Mouse (Mus musculus): Measurements from ENCODE around the gene Ap5z1.
A peak's percentile ranks its signal among the peaks of the same experiment; 100 is the strongest.

The Ap5z1 gene

DNA sequence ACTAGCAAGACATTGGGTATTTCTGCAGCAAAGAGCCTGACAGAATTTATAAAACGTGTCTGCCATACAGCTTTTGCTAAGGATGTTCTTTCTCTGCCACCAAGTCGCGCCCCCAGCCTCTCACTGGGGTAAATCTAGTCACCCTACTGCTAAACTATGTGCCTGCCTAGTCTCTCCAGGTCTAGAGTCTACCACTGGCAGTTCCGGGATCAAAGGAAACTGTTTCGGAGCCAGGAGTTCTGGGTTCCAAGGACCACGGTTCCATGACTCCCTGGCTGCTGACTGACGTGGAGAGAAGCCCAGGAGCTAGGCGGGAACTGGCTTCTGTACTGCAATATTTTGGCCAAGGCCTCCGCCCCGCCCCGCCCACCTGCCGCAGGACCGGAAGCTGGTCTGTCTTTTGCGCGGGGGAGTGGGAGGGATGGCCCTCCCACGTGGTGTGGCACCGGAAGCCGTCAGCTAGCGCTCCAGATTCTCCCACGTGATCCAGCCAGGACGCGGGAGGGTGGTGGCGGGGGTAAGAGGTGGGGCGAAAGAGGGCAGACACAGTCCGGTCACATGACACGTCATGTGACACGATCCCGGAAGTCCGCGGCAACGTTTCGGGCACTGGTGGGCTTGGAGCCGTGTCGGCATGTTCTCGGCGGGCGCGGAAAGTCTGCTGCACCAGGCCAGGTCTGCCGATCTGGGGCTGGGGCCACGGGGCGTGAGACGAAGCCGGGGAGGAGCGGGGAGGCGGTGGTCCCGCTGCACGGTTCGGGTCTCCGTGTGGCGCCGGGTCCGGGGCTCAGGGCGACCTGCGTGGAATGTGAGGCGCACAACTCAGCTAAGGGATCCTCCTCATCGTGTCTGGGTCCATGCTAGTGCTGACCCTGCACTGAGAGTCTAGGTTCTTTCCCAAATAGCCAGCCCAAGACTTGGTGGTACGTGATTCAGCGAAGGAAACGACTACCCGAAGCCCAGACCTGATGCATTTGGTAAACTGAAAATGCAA lies at the start of gene Ap5z1:
Ap5z1 (plus strand) TSS at position 484 of the 994 bp plus-strand sequence.
- peak; percentile 94 for DNase-seq (ENCODE audit: low read depth, low spot score)

GRCm38 (mm10) chr5:142415401-142415800 lies 48.3 kb upstream of the Ap5z1 start:
- DNase-seq (ENCODE audit: low read depth, low spot score): no peak

- no peak for DNase-seq (ENCODE audit: low read depth, low spot score)
Observed at GRCm38 (mm10) chr5:142416070-142416775, 47.5 kb upstream of the Ap5z1 start.

DNA sequence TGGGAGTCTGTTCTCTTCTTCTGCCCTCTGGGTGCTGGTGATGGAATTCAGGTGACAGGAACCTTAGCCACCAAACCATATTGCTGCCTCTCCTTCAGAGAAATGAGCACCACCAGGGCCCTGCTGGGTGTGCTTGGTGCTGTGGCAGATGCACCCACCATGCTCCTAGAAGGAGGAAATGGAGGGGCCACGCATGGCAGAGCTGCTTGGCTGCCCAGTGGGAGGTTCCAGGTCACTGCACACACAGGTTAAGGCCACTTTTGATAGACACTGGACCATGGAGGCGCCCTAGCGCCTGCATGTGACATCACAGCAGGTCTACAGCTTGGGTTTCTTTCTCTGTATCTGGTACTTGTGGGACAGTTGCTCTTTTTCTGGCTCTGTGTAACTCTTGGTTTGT lies 46.6 kb upstream of the Ap5z1 start:
- no peak for DNase-seq (ENCODE audit: low read depth, low spot score)

- DNase-seq (ENCODE audit: low read depth, low spot score): no peak
Observed at GRCm38 (mm10) chr5:142417876-142418275, 45.9 kb upstream of the Ap5z1 start.

GRCm38 (mm10) chr5:142418419-142418818 lies 45.3 kb upstream of the Ap5z1 start:
- no peak for DNase-seq (ENCODE audit: low read depth, low spot score)

- no peak for DNase-seq (ENCODE audit: low read depth, low spot score)
Observed at GRCm38 (mm10) chr5:142420317-142420716, 43.4 kb upstream of the Ap5z1 start.

GRCm38 (mm10) chr5:142420920-142421319 lies 42.8 kb upstream of the Ap5z1 start:
- DNase-seq (ENCODE audit: low read depth, low spot score): no peak

- no peak for DNase-seq (ENCODE audit: low read depth, low spot score)
Observed at GRCm38 (mm10) chr5:142421886-142422285, 41.9 kb upstream of the Ap5z1 start.

DNA sequence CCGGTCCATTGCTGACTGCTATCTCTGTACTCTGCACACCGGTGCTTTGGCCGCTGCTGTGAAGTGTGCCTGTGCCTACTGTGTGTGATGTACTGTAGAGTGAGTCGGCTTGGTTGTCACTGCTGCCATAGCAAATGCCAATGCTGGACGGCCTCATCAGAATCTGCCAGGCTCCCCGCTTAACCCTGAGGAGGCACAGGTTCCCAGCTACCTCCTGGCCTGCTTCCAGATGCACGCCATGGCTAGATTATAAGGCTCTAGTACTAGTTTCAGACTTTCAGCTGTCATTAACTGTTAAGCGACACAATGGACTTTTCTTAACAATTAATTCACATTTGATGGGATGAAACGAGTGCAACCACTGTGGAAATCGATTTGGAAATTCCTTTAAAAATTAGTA lies 40.6 kb upstream of the Ap5z1 start:
- DNase-seq (ENCODE audit: low read depth, low spot score): no peak

DNA sequence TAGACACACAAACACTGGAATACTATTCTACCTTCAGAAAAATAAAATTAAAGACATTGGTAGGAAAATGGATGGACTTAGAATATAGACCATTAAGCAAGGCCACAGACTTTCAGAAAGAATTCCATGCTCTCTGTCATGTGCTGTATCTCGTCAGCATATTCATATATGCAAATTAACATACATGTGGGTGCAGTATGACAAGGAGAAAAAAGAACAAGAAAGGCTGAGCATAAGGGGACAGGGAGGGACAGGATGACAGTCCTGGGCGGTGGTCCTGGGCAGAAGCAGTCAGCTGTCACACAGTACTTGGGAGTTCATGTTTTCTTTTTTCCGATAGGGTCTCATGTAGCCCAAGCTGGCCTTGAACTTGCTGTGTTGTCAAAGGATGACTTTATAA lies 40.0 kb upstream of the Ap5z1 start:
- no peak for DNase-seq (ENCODE audit: low read depth, low spot score)

DNA sequence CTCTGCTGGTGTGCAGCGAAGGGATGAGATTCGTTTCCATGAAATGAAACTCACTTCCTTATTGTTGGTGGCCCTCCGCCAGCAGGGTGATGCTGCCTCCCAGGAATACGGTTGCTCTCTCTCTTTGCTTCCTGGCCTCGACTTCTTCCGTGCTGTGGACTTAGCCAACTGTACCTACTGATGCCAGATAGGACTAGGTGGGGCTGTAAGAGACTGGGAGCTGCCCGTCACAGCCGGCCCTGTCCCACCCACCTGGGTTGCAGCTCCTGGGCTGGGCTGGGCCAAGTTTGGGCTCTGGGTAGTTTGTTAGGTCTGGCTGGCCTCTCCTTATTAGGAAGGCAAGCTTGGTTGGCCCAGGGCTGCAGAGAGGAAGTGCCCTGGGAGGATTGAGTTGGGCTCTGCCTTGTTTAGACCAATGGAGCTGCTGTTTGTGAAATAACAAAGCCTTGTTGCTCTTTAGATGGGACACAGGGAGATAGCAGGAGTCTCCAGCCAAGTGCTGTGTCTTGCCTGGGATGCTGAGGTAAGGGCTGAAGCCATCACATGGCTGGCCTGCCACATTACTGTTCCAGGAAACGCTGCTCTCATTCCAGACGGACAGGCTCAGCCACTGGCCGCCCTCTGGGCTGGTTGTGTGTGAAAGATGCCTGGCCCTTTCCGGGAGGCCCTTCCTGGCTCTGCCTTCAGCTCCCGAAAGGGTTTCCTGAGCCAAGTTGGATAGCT lies 39.0 kb upstream of the Ap5z1 start:
- no peak for DNase-seq (ENCODE audit: low read depth, low spot score)

DNA sequence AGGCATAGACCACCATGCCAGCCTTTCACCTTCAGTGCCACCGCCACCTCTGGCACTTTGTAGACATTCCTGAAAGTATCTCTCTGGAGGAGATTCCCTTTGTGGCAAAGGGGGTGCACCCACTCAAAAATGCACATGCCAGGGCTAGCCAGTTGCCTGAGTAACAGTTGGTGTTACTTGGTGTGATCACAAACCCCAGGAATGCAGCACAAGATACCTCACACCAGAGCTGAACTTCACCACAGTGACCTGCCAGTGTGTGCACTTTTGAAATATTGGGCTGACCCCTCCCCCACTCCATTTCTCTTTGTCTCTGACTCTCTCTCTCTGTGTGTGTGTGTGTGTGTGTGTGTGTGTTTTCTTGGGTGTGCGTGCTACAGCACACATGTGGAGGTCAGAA lies 37.3 kb upstream of the Ap5z1 start:
- DNase-seq (ENCODE audit: low read depth, low spot score): no peak

DNA sequence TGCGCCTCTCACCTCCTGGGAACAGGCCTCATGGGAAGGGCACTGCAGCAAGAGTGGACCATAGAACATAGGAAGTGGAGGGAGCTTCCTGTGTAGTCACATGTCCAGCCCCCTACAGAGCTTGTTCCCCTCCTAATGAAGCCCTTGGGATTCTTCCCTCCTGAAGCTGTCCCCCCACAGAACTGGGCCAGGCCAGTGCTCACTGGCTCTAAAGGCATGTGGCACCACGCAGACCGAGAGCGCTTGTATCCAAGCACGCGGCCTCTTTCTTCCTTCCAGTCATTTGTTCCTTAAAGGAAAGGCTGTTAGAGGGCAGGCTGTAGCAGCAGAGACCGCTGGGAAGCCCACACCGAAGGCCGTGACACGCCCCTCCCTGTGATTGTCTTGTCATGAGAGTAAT lies 35.9 kb upstream of the Ap5z1 start:
- DNase-seq (ENCODE audit: low read depth, low spot score): no peak

GRCm38 (mm10) chr5:142428691-142429090 lies 35.1 kb upstream of the Ap5z1 start:
- DNase-seq (ENCODE audit: low read depth, low spot score): no peak

GRCm38 (mm10) chr5:142431029-142431428 lies 32.7 kb upstream of the Ap5z1 start:
- DNase-seq (ENCODE audit: low read depth, low spot score): no peak

DNA sequence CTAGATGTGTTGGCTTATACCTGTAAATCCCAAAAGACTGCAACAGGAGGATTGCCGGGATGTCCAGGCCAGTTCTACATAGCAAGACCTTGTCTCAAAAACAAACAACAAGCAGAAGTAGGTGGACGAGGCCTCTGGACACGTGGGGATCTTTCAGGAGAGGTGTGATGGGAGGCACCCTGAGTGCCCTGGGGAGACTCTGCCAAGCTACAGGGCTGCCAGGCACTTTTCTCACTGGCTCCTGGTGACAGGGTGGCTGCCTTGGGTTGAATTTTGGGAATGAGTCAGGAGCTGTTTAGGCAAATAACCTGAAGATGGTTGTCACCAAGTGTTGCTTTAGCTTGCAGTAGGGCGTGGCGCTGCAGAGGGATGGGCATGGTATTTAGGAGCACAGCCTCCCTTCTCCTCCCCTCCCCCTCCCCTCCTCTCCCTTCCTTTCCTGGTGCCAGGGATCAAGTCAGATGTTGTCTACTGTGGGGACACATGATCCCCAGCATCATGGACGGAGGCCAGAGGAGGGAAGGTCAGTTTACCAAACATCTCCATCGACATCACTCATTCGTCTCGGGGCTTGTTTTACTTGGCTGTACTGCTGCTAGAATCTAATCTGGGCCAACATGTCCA lies 31.8 kb upstream of the Ap5z1 start:
- no peak for DNase-seq (ENCODE audit: low read depth, low spot score)

DNA sequence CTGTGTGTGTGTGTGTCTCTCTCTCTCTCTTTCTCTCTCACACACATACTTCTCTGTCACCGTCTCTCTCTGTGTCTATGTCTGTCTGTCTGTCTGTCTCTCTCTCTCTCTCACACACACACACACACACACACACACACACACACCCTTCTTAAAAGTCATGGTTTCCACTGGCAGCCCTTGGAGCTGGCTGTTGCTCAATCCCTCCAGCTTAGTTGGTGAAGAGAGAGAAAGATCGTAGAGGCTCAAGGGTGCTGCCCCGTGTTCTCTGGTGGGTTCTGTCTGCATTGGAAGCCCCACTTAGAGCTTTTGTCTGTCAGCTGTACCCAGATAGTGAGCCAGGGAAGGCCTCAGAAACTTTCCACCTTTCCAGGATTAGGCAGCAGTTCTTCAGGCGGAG lies 31.0 kb upstream of the Ap5z1 start:
- no peak for DNase-seq (ENCODE audit: low read depth, low spot score)

DNA sequence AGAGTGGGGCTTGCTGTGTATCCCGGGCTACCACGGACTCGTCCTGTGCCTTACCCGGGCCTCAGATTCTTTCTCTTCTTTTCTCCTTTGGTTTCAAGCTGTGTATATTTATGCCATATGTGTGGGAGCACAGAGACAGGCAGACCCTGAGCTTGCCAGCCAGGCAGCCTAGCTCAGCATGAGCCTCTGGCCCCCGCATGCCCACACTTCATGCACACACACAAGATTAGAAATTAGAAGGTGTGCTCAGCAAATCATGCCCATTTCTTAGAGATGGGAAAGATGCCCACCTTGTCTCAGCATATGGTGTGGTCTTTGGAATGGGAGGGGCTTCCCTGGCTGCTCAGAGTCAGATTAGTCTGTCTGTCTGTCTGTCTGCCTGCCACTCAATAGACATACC lies 29.7 kb upstream of the Ap5z1 start:
- no peak for DNase-seq (ENCODE audit: low read depth, low spot score)

GRCm38 (mm10) chr5:142435736-142436135 lies 28.0 kb upstream of the Ap5z1 start:
- DNase-seq (ENCODE audit: low read depth, low spot score): no peak

- no peak for DNase-seq (ENCODE audit: low read depth, low spot score)
Observed at GRCm38 (mm10) chr5:142438380-142438938, 25.3 kb upstream of the Ap5z1 start.

Data from WW6 (cell line).